Mouse (Mus musculus): ENCODE results near the gene Tsen34. TPM values are rescaled to one million over a fixed set of nuclear protein-coding genes. Genes with fewer than 3 reads are reported as not detected.
"Not testable (repeated sequence)": the region's sequence is repeated elsewhere in the genome, so short reads cannot be mapped to it uniquely, and the experiment has no call there.

The Tsen34 gene
- polyA plus RNA-seq, 1 experiment from 2014 or later, result 258 TPM

GRCm38 (mm10) chr7:3707568-3708413 is 15.1 kb downstream of the Tsen34 start:
- no peak for ATAC-seq (ENCODE audit: low read depth)
- WGBS, result 28% methylated on average over 7 of the region's 7 CpGs

DNA sequence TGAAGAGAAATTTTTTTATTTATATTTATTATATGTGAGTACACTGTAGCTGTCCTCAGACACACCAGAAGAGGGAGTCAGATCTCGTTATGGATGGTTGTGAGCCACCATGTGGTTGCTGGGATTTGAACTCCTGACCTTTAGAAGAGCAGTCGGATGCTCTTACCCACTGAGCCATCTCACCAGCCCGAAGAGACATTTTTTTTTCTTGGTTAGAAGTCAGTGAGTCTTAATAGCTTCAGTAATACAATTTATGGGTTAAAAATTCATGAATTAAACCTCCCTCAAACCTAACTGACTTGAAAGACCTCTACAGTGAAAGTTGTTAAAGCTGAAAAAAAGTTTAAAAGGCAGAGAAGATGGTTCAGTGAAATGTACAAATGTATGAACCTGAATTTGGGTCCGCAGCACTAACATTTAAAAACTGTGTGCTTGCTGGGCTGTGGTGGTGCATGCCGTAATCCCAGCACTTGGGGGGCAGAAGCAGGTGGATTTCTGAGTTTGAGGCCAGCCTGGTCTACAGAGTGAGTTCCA is 15.9 kb downstream of the Tsen34 start:
- ATAC-seq (ENCODE audit: low read depth); H3K27me3 ChIP-seq (ENCODE audit: control insufficient read depth, insufficient read depth, low read depth, low read length); H3K9ac ChIP-seq (ENCODE audit: low read length); H3K4me3 ChIP-seq (ENCODE audit: low read length); H3K9me3 ChIP-seq (ENCODE audit: control insufficient read depth, low read length); H3K27ac ChIP-seq (ENCODE audit: low read length); H3K4me2 ChIP-seq (ENCODE audit: low read depth, low read length): not testable (repeated sequence)
- 33% methylated on average over 5 of the region's 5 CpGs for WGBS
- Histone ChIP-seq H3K36me3 (ENCODE audit: control insufficient read depth, insufficient read depth, low read length) (peaks cover 25% of the 10 kb centered on the region), H3K4me1 (replicated peaks; ENCODE audit: control insufficient read depth, insufficient read depth, low read length) (peaks cover 17% of the 10 kb centered on the region)

More at GRCm38 (mm10) chr7:3707568-3708413, 15.1 kb downstream of the Tsen34 start:
- H3K4me3 ChIP-seq (ENCODE audit: low read length), result no peak overlapping the region
- H3K27ac ChIP-seq (ENCODE audit: low read length), result no peak overlapping the region
- no peaks in the 10 kb centered on the region for H3K27me3 ChIP-seq (ENCODE audit: control insufficient read depth, insufficient read depth, low read depth, low read length)
- H3K9me3 ChIP-seq (ENCODE audit: control insufficient read depth, low read length), result no peaks in the 10 kb centered on the region
- H3K36me3 ChIP-seq (ENCODE audit: control insufficient read depth, insufficient read depth, low read length), result peaks cover 25% of the 10 kb centered on the region
- H3K9ac ChIP-seq (ENCODE audit: low read length), result no peak overlapping the region
- no peak overlapping the region for H3K4me2 ChIP-seq (ENCODE audit: low read depth, low read length)
- H3K4me1 ChIP-seq (replicated peaks; ENCODE audit: control insufficient read depth, insufficient read depth, low read length), result peaks cover 17% of the 10 kb centered on the region

DNA sequence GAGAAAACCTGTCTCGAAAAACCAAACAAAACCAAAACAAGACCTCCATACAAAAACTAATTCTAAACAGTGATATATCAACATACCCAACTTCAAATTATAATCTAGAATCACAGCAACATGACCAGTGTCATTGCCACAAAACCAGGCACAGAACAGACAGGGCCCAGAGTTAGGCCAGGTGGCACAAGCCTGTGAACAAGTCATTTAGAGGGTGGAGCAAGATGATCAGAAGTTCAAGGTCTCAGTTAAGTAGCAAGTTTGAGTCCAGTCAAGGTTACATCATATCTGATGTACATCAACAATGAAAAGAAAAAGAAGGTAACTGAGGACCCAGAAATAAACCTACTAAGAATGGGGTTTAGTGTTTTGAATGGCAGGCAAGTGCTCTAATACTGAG is 16.3 kb downstream of the Tsen34 start:
- no peak overlapping the region for H3K9ac ChIP-seq (ENCODE audit: low read length)
- no peaks in the 10 kb centered on the region for H3K9me3 ChIP-seq (ENCODE audit: control insufficient read depth, low read length)
- no peak overlapping the region for H3K27ac ChIP-seq (ENCODE audit: low read length)
- no peaks in the 10 kb centered on the region for H3K27me3 ChIP-seq (ENCODE audit: control insufficient read depth, insufficient read depth, low read depth, low read length)
- peaks cover 25% of the 10 kb centered on the region for H3K36me3 ChIP-seq (ENCODE audit: control insufficient read depth, insufficient read depth, low read length)
- WGBS, result 48% methylated on average over 1 of the region's 1 CpGs
- no peak overlapping the region for H3K4me3 ChIP-seq (ENCODE audit: low read length)
- no peak overlapping the region for H3K4me2 ChIP-seq (ENCODE audit: low read depth, low read length)
- no peak for ATAC-seq (ENCODE audit: low read depth)
- peaks cover 17% of the 10 kb centered on the region for H3K4me1 ChIP-seq (replicated peaks; ENCODE audit: control insufficient read depth, insufficient read depth, low read length)

DNA sequence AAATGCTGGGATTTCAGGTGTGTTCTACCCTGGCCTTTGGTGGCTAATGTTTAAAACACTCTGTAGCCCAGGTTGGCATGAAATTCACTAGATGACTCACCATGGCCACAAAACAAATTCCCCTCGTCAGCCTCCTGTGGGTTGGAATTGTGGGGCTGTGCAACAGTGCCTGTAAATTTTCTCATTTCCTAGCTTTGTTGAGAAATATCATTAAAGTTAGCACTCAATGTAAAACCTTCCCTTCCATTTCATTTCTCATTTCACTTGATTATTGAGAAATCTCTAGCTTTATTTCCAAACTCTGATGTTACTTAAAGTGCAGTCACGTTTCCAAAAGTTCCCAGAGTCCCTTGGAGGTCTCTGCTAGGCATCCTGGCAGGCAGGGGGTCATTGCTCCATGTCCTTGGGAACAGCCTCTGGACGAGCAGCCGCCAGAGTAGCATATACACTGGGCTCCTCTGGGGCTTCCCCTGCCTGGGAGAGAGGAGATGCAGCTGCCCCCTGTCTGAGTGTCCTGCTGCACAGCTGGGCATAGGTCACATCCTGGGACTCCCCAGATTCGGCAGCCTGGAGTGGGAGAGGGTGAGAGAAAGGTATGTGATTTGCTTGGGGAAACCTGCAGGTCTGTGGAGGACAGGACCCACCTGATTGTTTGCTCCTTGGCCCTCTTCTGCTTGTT is 19.7 kb downstream of the Tsen34 start:
- H3K9me3 ChIP-seq (ENCODE audit: control insufficient read depth, low read length), result no peaks in the 10 kb centered on the region
- ATAC-seq (ENCODE audit: low read depth), result 0 out of 2 replicates have a peak, but pooled peaks have one; percentile 23
- 27% methylated on average over 5 of the region's 5 CpGs for WGBS
- peaks cover 6% of the 10 kb centered on the region for H3K36me3 ChIP-seq (ENCODE audit: control insufficient read depth, insufficient read depth, low read length)
- no peak overlapping the region for H3K9ac ChIP-seq (ENCODE audit: low read length)
- H3K27me3 ChIP-seq (ENCODE audit: control insufficient read depth, insufficient read depth, low read depth, low read length), result no peaks in the 10 kb centered on the region
- H3K27ac ChIP-seq (ENCODE audit: low read length), result no peak overlapping the region
- no peak overlapping the region for H3K4me2 ChIP-seq (ENCODE audit: low read depth, low read length)
- H3K4me1 ChIP-seq (replicated peaks; ENCODE audit: control insufficient read depth, insufficient read depth, low read length), result no peaks in the 10 kb centered on the region
- H3K4me3 ChIP-seq (ENCODE audit: low read length), result no peak overlapping the region

- no peak overlapping the region for H3K4me2 ChIP-seq (ENCODE audit: low read depth, low read length)
- no peak overlapping the region for H3K27ac ChIP-seq (ENCODE audit: low read length)
- H3K9me3 ChIP-seq (ENCODE audit: control insufficient read depth, low read length), result no peaks in the 10 kb centered on the region
- H3K4me1 ChIP-seq (replicated peaks; ENCODE audit: control insufficient read depth, insufficient read depth, low read length), result no peaks in the 10 kb centered on the region
- H3K36me3 ChIP-seq (ENCODE audit: control insufficient read depth, insufficient read depth, low read length), result no peaks in the 10 kb centered on the region
- no peak overlapping the region for H3K4me3 ChIP-seq (ENCODE audit: low read length)
- H3K9ac ChIP-seq (ENCODE audit: low read length), result no peak overlapping the region
- ATAC-seq (ENCODE audit: low read depth), result no peak
- WGBS, result 11% methylated on average over 1 of the region's 1 CpGs
- no peaks in the 10 kb centered on the region for H3K27me3 ChIP-seq (ENCODE audit: control insufficient read depth, insufficient read depth, low read depth, low read length)
Measured at GRCm38 (mm10) chr7:3715249-3715648, 22.6 kb downstream of the Tsen34 start.

- H3K36me3 ChIP-seq (ENCODE audit: control insufficient read depth, insufficient read depth, low read length); H3K27me3 ChIP-seq (ENCODE audit: control insufficient read depth, insufficient read depth, low read depth, low read length); H3K27ac ChIP-seq (ENCODE audit: low read length); H3K9ac ChIP-seq (ENCODE audit: low read length); ATAC-seq (ENCODE audit: low read depth); H3K4me3 ChIP-seq (ENCODE audit: low read length); H3K4me2 ChIP-seq (ENCODE audit: low read depth, low read length); H3K4me1 ChIP-seq (replicated peaks; ENCODE audit: control insufficient read depth, insufficient read depth, low read length); H3K9me3 ChIP-seq (ENCODE audit: control insufficient read depth, low read length): not testable (repeated sequence)
- 60% methylated on average over 1 of the region's 3 CpGs for WGBS
Measured at GRCm38 (mm10) chr7:3720268-3720667, 27.6 kb downstream of the Tsen34 start, which contains the start of gene Pirb. TSS of gene Pirb (minus strand) at chr7:3720391.

GRCm38 (mm10) chr7:3725459-3725858 is 32.8 kb downstream of the Tsen34 start:
- H3K36me3 ChIP-seq (ENCODE audit: control insufficient read depth, insufficient read depth, low read length); ATAC-seq (ENCODE audit: low read depth); H3K27me3 ChIP-seq (ENCODE audit: control insufficient read depth, insufficient read depth, low read depth, low read length); H3K4me2 ChIP-seq (ENCODE audit: low read depth, low read length); H3K4me1 ChIP-seq (replicated peaks; ENCODE audit: control insufficient read depth, insufficient read depth, low read length); H3K4me3 ChIP-seq (ENCODE audit: low read length); H3K9me3 ChIP-seq (ENCODE audit: control insufficient read depth, low read length); H3K9ac ChIP-seq (ENCODE audit: low read length); H3K27ac ChIP-seq (ENCODE audit: low read length): not testable (repeated sequence)

GRCm38 (mm10) chr7:3732675-3733074 is 40.0 kb downstream of the Tsen34 start:
- no CpG with 5 or more reads among the region's 1 CpGs for WGBS
- not testable (repeated sequence) for H3K4me2 ChIP-seq (ENCODE audit: low read depth, low read length); H3K9me3 ChIP-seq (ENCODE audit: control insufficient read depth, low read length); H3K27ac ChIP-seq (ENCODE audit: low read length); H3K27me3 ChIP-seq (ENCODE audit: control insufficient read depth, insufficient read depth, low read depth, low read length); ATAC-seq (ENCODE audit: low read depth); H3K9ac ChIP-seq (ENCODE audit: low read length); H3K4me3 ChIP-seq (ENCODE audit: low read length); H3K36me3 ChIP-seq (ENCODE audit: control insufficient read depth, insufficient read depth, low read length); H3K4me1 ChIP-seq (replicated peaks; ENCODE audit: control insufficient read depth, insufficient read depth, low read length)
